Mouse (Mus musculus): ENCODE results near the gene Osbp. TPM values are rescaled to one million over a fixed set of nuclear protein-coding genes. Genes with fewer than 3 reads are reported as not detected.

Osbp gene
- polyA plus RNA-seq, 1 experiment from 2014 or later: 11.8 TPM

- Histone ChIP-seq H3K9ac (ENCODE audit: low read depth, low read length) (no peak overlapping the region), H3K4me3 (ENCODE audit: low read depth, low read length) (no peak overlapping the region), H3K9me3 (replicated peaks; ENCODE audit: control insufficient read depth, low read length) (no peaks in the 10 kb centered on the region), H3K4me1 (ENCODE audit: control insufficient read depth, insufficient read depth, low read length) (no peaks in the 10 kb centered on the region), H3K4me2 (no peak overlapping the region), H3K36me3 (ENCODE audit: control insufficient read depth, insufficient read depth, low read length) (no peaks in the 10 kb centered on the region), H3K27ac (ENCODE audit: low read depth, low read length) (no peak overlapping the region), H3K27me3 (ENCODE audit: control insufficient read depth, insufficient read depth, low read length) (no peaks in the 10 kb centered on the region)
- ATAC-seq (replicated peaks; ENCODE audit: insufficient number of reproducible peaks, low FRiP score, low TSS enrichment): no peak
Measured at GRCm38 (mm10) chr19:12037727-12038126, 72.0 kb downstream of the Osbp start.

GRCm38 (mm10) chr19:12041217-12041616 lies 75.5 kb downstream of the Osbp start, which contains the start of gene Olfr1423:
TSS of gene Olfr1423 (minus strand) at chr19:12041317.
- ATAC-seq (replicated peaks; ENCODE audit: insufficient number of reproducible peaks, low FRiP score, low TSS enrichment): no peak

GRCm38 (mm10) chr19:12043163-12043562 lies 77.4 kb downstream of the Osbp start:
- Histone ChIP-seq H3K4me2 (no peak overlapping the region), H3K36me3 (ENCODE audit: control insufficient read depth, insufficient read depth, low read length) (no peaks in the 10 kb centered on the region), H3K4me1 (ENCODE audit: control insufficient read depth, insufficient read depth, low read length) (no peaks in the 10 kb centered on the region), H3K9ac (ENCODE audit: low read depth, low read length) (no peak overlapping the region), H3K4me3 (ENCODE audit: low read depth, low read length) (no peak overlapping the region), H3K9me3 (replicated peaks; ENCODE audit: control insufficient read depth, low read length) (no peaks in the 10 kb centered on the region), H3K27ac (ENCODE audit: low read depth, low read length) (no peak overlapping the region), H3K27me3 (ENCODE audit: control insufficient read depth, insufficient read depth, low read length) (no peaks in the 10 kb centered on the region)
- ATAC-seq (replicated peaks; ENCODE audit: insufficient number of reproducible peaks, low FRiP score, low TSS enrichment): no peak
- 77% methylated on average over 5 of the region's 5 CpGs for WGBS (ENCODE audit: insufficient replicate concordance)

More at GRCm38 (mm10) chr19:12041217-12041616, 75.5 kb downstream of the Osbp start, which contains the start of gene Olfr1423:
- H3K9me3 ChIP-seq (replicated peaks; ENCODE audit: control insufficient read depth, low read length): no peaks in the 10 kb centered on the region
- no peaks in the 10 kb centered on the region for H3K27me3 ChIP-seq (ENCODE audit: control insufficient read depth, insufficient read depth, low read length)
- no peaks in the 10 kb centered on the region for H3K36me3 ChIP-seq (ENCODE audit: control insufficient read depth, insufficient read depth, low read length)
- H3K4me2 ChIP-seq: no peak within 1 kb of the TSS
- H3K4me1 ChIP-seq (ENCODE audit: control insufficient read depth, insufficient read depth, low read length): no peaks in the 10 kb centered on the region
- no peak within 1 kb of the TSS for H3K9ac ChIP-seq (ENCODE audit: low read depth, low read length)
- H3K27ac ChIP-seq (ENCODE audit: low read depth, low read length): no peak within 1 kb of the TSS
- 52% methylated on average over 2 of the region's 2 CpGs for WGBS (ENCODE audit: insufficient replicate concordance)
- no peak within 1 kb of the TSS for H3K4me3 ChIP-seq (ENCODE audit: low read depth, low read length)

Small RNA genes lying within 50 kb of the gene (microRNA-seq; reads per million reads assigned to microRNA genes)
- gene Mir6994 (ENCODE audit: borderline number of aligned reads): 7.5 reads per million, percentile 44 among the genes with 10 or more reads in this experiment

Other genes with a start within 250 kb of the Osbp start
- not detected in 2 replicates for gene Gif, start 218.4 kb upstream of the Osbp start, polyA plus RNA-seq (2014; fragmentation: Nextera tagmentation; extraction: Ambion mirVana)
- 78.5 and 82.0 TPM in 2 replicates for gene Mrpl16, start 195.6 kb upstream of the Osbp start, polyA plus RNA-seq (2014; fragmentation: Nextera tagmentation; extraction: Ambion mirVana)
- gene Stx3, start 146.5 kb upstream of the Osbp start, polyA plus RNA-seq (2014; fragmentation: Nextera tagmentation; extraction: Ambion mirVana): 8.3 and 9.9 TPM in 2 replicates
- 0.15 TPM in 1 of 2 replicates, not detected in the other for gene Olfr1417, start 126.7 kb upstream of the Osbp start, polyA plus RNA-seq (2014; fragmentation: Nextera tagmentation; extraction: Ambion mirVana)
- not detected in 2 replicates for gene Olfr1418, start 104.9 kb upstream of the Osbp start, polyA plus RNA-seq (2014; fragmentation: Nextera tagmentation; extraction: Ambion mirVana)
- not detected in 2 replicates for gene Olfr1419, start 90.8 kb upstream of the Osbp start, polyA plus RNA-seq (2014; fragmentation: Nextera tagmentation; extraction: Ambion mirVana)
- 0.29 TPM in 1 of 2 replicates, not detected in the other for gene Olfr1420, start 79.4 kb upstream of the Osbp start, polyA plus RNA-seq (2014; fragmentation: Nextera tagmentation; extraction: Ambion mirVana)
- gene Patl1, start 53.5 kb upstream of the Osbp start, polyA plus RNA-seq (2014; fragmentation: Nextera tagmentation; extraction: Ambion mirVana): 22.9 and 23.3 TPM in 2 replicates
- gene Olfr1423, start 75.4 kb downstream of the Osbp start, polyA plus RNA-seq (2014; fragmentation: Nextera tagmentation; extraction: Ambion mirVana): not detected in 2 replicates
- gene Olfr1424, start 96.7 kb downstream of the Osbp start, polyA plus RNA-seq (2014; fragmentation: Nextera tagmentation; extraction: Ambion mirVana): not detected in 2 replicates
- gene Olfr1425, start 111.8 kb downstream of the Osbp start, polyA plus RNA-seq (2014; fragmentation: Nextera tagmentation; extraction: Ambion mirVana): not detected in 2 replicates
- gene Olfr1426, start 126.1 kb downstream of the Osbp start, polyA plus RNA-seq (2014; fragmentation: Nextera tagmentation; extraction: Ambion mirVana): not detected in 2 replicates
- not detected in 2 replicates for gene Olfr1427, start 137.4 kb downstream of the Osbp start, polyA plus RNA-seq (2014; fragmentation: Nextera tagmentation; extraction: Ambion mirVana)
- not detected in 2 replicates for gene Olfr1428, start 150.0 kb downstream of the Osbp start, polyA plus RNA-seq (2014; fragmentation: Nextera tagmentation; extraction: Ambion mirVana)
- gene Olfr76, start 157.3 kb downstream of the Osbp start, polyA plus RNA-seq (2014; fragmentation: Nextera tagmentation; extraction: Ambion mirVana): not detected in 2 replicates
- gene Olfr1555-ps1, start 204.2 kb downstream of the Osbp start, polyA plus RNA-seq (2014; fragmentation: Nextera tagmentation; extraction: Ambion mirVana): not detected in 2 replicates
- gene Olfr1431, start 234.7 kb downstream of the Osbp start, polyA plus RNA-seq (2014; fragmentation: Nextera tagmentation; extraction: Ambion mirVana): not detected in 2 replicates